Mouse (Mus musculus) myocyte (in vitro differentiated cells): ENCODE results near the gene Gm44596. TPM values are rescaled to one million over a fixed set of nuclear protein-coding genes. Genes with fewer than 3 reads are reported as not detected.

Source experiments
- H3K27me3 ChIP-seq: one replicate; pipeline ENCODE4 v1.6.1; 2011; ENCODE audit not compliant: control insufficient read depth, insufficient read depth, insufficient read length
- H3K36me3 ChIP-seq: one replicate; pipeline ENCODE4 v1.6.1; 2011; ENCODE audit not compliant: control insufficient read depth, insufficient read depth
- H3K4me2 ChIP-seq: one replicate; pipeline ENCODE4 v1.6.1; 2011; ENCODE audit warnings: low read depth, control low read depth
- H3K4me3 ChIP-seq: one replicate; pipeline ENCODE4 v1.5.1; 2011; ENCODE audit warnings: mild to moderate bottlenecking, control low read depth, moderate library complexity
- H3K79me2 ChIP-seq: one replicate; pipeline ENCODE4 v1.6.1; 2011; ENCODE audit not compliant: control insufficient read depth, insufficient read depth
- H3ac ChIP-seq: one replicate; pipeline ENCODE4 v1.6.1; 2011; ENCODE audit not compliant: control insufficient read depth, insufficient read length
- CEBPB ChIP-seq: IDR thresholded peaks from 2 replicates; pipeline ENCODE4 v1.6.1; 2011; ENCODE audit warnings: mild to moderate bottlenecking, moderate library complexity; ENCODE audit not compliant: poor library complexity, insufficient read depth, severe bottlenecking
- E2F4 ChIP-seq: IDR thresholded peaks from one replicate; pipeline ENCODE4 v1.6.1; 2011; ENCODE audit warnings: mild to moderate bottlenecking, control low read depth, moderate library complexity; ENCODE audit not compliant: insufficient read depth
- MAX ChIP-seq: IDR thresholded peaks from one replicate; pipeline ENCODE4 v1.6.1; 2011; ENCODE audit warnings: low read depth, mild to moderate bottlenecking, control low read depth
- MYOD1 ChIP-seq, 3 experiments: IDR thresholded peaks; one replicate each; pipeline ENCODE4 v1.6.1; 2011; ENCODE audit warnings: control low read depth in 2 of 3, low read depth in 2 of 3, mild to moderate bottlenecking in 2 of 3, moderate library complexity in 1 of 3; ENCODE audit not compliant: insufficient read length in 2 of 3, control insufficient read depth in 1 of 3
- MYOG ChIP-seq, 3 experiments: IDR thresholded peaks; one replicate each; pipeline ENCODE4 v1.6.1; 2011; ENCODE audit warnings: control low read depth in 2 of 3, low read depth in 2 of 3, mild to moderate bottlenecking in 2 of 3; ENCODE audit not compliant: insufficient read length in 2 of 3, control insufficient read depth in 1 of 3, insufficient read depth in 1 of 3
- POLR2A ChIP-seq: IDR thresholded peaks from one replicate; pipeline ENCODE4 v1.6.1; 2011; ENCODE audit warnings: low read depth, mild to moderate bottlenecking, control low read depth, moderate library complexity; ENCODE audit not compliant: insufficient read length
- POLR2AphosphoS2 ChIP-seq: IDR thresholded peaks from one replicate; pipeline ENCODE4 v1.6.1; 2011; ENCODE audit warnings: low read depth, control low read depth; ENCODE audit not compliant: insufficient read length
- REST ChIP-seq: IDR thresholded peaks from one replicate; pipeline ENCODE4 v1.6.1; 2011; ENCODE audit warnings: mild to moderate bottlenecking, control low read depth, moderate library complexity; ENCODE audit not compliant: insufficient read depth, insufficient read length
- SRF ChIP-seq: IDR thresholded peaks from one replicate; pipeline ENCODE4 v1.6.1; 2011; ENCODE audit warnings: low read depth; ENCODE audit not compliant: control insufficient read depth, insufficient read length
- TCF12 ChIP-seq: IDR thresholded peaks from one replicate; pipeline ENCODE4 v1.6.1; 2011; ENCODE audit warnings: mild to moderate bottlenecking, control low read depth; ENCODE audit not compliant: poor library complexity, insufficient read depth, severe bottlenecking
- TCF3 ChIP-seq: IDR thresholded peaks from one replicate; pipeline ENCODE4 v1.6.1; 2011; ENCODE audit warnings: low read depth, control low read depth; ENCODE audit not compliant: insufficient read length
- USF1 ChIP-seq: IDR thresholded peaks from one replicate; pipeline ENCODE4 v1.6.1; 2011; ENCODE audit warnings: low read depth, mild to moderate bottlenecking, control low read depth, moderate library complexity
- polyA plus RNA-seq: library from polyadenylated mRNA; unstranded; fragments of >200 nt; fragmentation: generic; extraction: Trizol; gene quantifications from one replicate; pipeline ENCODE4 v1.2.1, GENCODE M21; 2012; ENCODE audit warnings: missing spikeins

Gm44596 gene
- polyA plus RNA-seq, 1 experiment: not detected

DNA sequence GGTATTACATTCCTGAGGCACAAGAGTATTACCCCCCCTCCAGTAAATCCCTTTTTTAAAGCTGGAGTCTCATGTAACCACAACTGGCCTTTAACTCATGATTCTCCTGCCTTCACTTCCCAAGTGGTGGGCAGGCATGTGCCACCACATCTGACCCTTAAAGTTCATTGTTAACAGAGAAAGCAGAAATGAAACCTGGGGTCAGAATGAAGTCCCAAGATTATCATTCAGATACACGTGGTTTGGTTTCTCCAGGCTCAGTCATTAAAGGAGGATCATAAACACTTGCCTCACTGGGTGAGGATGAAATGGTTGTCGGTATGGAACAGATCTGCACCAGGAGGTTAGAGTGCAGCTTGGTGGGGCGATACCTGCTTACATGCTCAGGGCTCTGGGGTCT, 6.0 kb downstream of the Gm44596 start:
- H3K79me2 ChIP-seq: no peaks in the 10 kb centered on the region
- no peak overlapping the region for H3K4me2 ChIP-seq

DNA sequence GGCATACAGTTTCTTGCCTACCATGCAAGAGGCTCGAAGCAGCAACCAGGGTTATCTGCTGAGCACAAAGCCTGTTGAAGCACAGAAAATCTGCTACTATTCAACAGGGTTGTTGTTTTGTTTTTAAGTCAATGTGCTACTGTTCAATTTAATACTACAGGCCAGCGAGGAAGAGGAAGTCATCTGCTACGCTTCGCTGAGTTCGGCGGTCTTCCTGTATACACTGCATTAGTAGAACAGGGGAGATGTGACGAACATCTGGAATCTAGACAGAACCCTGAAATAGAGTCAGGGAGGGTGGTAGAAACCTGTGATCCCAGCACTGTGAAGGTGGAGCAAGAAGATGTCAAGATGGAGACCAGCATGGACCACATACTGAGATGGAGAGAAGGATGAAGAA, 8.4 kb downstream of the Gm44596 start:
- H3ac ChIP-seq: no peak overlapping the region
- no peaks in the 10 kb centered on the region for H3K79me2 ChIP-seq
- TF ChIP-seq REST (no peak), E2F4 (no peak), TCF12 (no peak), POLR2A (no peak), SRF (no peak), TCF3 (no peak), MYOD1 (IDR thresholded peaks at IDR 0.05; ENCODE audit: control insufficient read depth in 1 of 3, insufficient read length in 2 of 3, low read depth in 2 of 3) (no peak), CEBPB (no peak), POLR2AphosphoS2 (no peak)
- no peaks in the 10 kb centered on the region for H3K36me3 ChIP-seq
- no peaks in the 10 kb centered on the region for H3K27me3 ChIP-seq
- H3K4me2 ChIP-seq: no peak overlapping the region
- H3K4me3 ChIP-seq: no peak overlapping the region

More for the DNA sequence above, 6.0 kb downstream of the Gm44596 start:
- Histone ChIP-seq H3K27me3 (no peaks in the 10 kb centered on the region), H3K4me3 (no peak overlapping the region), H3K36me3 (no peaks in the 10 kb centered on the region), H3ac (no peak overlapping the region)
- TF ChIP-seq CEBPB: no peak
- no peak for TF ChIP-seq POLR2AphosphoS2
- TF ChIP-seq MYOD1 (IDR thresholded peaks at IDR 0.05; ENCODE audit: control insufficient read depth in 1 of 3, insufficient read length in 2 of 3, low read depth in 2 of 3): no peak
- no peak for TF ChIP-seq TCF3

DNA sequence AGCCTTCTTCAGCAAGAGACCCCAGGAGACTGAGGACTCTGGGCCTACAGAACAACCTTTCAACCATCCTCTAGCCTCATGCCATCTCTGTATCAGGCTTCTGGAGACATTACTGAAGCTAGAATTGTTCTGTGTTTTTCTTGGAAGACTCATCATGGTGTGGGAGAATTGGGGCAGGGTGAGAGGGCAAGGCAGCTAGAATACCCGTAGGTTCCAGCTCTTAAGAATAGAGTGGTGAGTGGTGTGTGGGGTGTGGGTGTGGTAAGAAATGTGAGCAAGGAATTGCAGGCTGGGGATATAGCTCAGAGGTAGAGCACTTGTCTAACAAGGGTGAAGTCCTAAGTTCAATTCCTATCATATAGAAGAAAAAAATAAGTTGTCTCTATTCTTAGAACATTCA, 9.7 kb downstream of the Gm44596 start:
- Histone ChIP-seq H3K4me2 (no peak overlapping the region), H3K79me2 (no peaks in the 10 kb centered on the region), H3ac (no peak overlapping the region), H3K4me3 (no peak overlapping the region), H3K36me3 (no peaks in the 10 kb centered on the region), H3K27me3 (no peaks in the 10 kb centered on the region)
- TF ChIP-seq E2F4 (no peak), TCF3 (no peak), POLR2AphosphoS2 (no peak), CEBPB (no peak), MYOG (IDR thresholded peaks at IDR 0.05; ENCODE audit: control insufficient read depth in 1 of 3, insufficient read depth in 1 of 3, insufficient read length in 2 of 3, low read depth in 2 of 3) (no peak), MAX (no peak), SRF (no peak), USF1 (no peak), TCF12 (no peak), MYOD1 (IDR thresholded peaks at IDR 0.05; ENCODE audit: control insufficient read depth in 1 of 3, insufficient read length in 2 of 3, low read depth in 2 of 3) (no peak), REST (no peak), POLR2A (no peak)

DNA sequence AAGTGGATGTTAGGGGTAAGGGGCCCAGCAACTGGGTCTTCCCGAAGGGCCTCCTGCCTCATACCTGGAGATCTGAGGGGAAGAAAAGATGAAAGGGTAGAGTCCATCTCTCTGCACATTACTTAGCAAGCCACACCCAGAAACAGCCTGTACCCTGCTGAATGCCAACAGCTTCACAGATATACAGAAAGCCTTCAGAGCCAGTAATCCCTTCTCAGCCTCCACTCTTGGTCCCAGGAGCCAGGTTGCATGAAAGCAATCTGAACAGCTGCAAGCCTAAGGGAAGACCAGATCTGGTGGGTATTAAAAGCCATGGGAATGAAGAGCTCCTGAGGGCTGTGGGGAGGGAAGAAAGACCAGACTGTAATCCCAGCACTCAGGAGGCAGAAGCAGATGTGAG, 13.9 kb downstream of the Gm44596 start:
- H3ac ChIP-seq: no peak overlapping the region
- TF ChIP-seq CEBPB: no peak
- no peak for TF ChIP-seq USF1
- no peak for TF ChIP-seq TCF3
- no peak for TF ChIP-seq TCF12
- no peak for TF ChIP-seq POLR2A
- TF ChIP-seq MAX: no peak
- TF ChIP-seq E2F4: no peak
- no peak for TF ChIP-seq POLR2AphosphoS2
- no peak for TF ChIP-seq SRF
- TF ChIP-seq MYOD1 (IDR thresholded peaks at IDR 0.05; ENCODE audit: control insufficient read depth in 1 of 3, insufficient read length in 2 of 3, low read depth in 2 of 3): no peak
- TF ChIP-seq REST: no peak
- TF ChIP-seq MYOG (IDR thresholded peaks at IDR 0.05; ENCODE audit: control insufficient read depth in 1 of 3, insufficient read depth in 1 of 3, insufficient read length in 2 of 3, low read depth in 2 of 3): no peak
- H3K36me3 ChIP-seq: no peaks in the 10 kb centered on the region
- no peak overlapping the region for H3K4me2 ChIP-seq
- no peaks in the 10 kb centered on the region for H3K27me3 ChIP-seq
- H3K4me3 ChIP-seq: no peak overlapping the region
- H3K79me2 ChIP-seq: no peaks in the 10 kb centered on the region

DNA sequence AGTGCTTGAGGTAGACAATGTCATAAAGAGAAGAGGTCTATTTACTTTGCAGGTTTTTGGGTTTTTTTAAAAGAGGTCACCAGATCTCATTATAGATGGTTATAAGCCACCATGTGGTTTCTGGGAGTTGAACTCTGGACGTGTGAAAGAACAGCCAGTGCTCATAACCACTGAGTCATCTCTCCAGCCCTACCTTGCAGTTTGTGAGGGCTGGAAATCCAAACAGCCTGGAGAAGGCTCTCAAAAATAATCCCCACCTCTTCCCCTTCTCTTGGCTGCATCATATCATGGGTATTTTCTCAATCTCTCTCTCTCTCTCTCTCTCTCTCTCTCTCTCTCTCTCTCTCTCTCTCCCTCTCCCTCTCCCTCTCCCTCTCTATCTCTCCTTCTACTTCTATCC, 15.4 kb downstream of the Gm44596 start:
- no peak overlapping the region for H3K4me2 ChIP-seq
- TF ChIP-seq E2F4 (no peak), TCF3 (no peak), TCF12 (no peak), CEBPB (no peak), MYOD1 (IDR thresholded peaks at IDR 0.05; ENCODE audit: control insufficient read depth in 1 of 3, insufficient read length in 2 of 3, low read depth in 2 of 3) (no peak)
- no peaks in the 10 kb centered on the region for H3K79me2 ChIP-seq
- no peaks in the 10 kb centered on the region for H3K36me3 ChIP-seq
- no peaks in the 10 kb centered on the region for H3K27me3 ChIP-seq
- H3ac ChIP-seq: no peak overlapping the region
- H3K4me3 ChIP-seq: no peak overlapping the region
